In genomic region chr13:73803450-73804178, GRCm38 (mm10) we compare ENCODE assay signal across 8 mouse cellular contexts. TPM values are rescaled to one million over a fixed set of nuclear protein-coding genes. Genes with fewer than 3 reads are reported as not detected.
A peak's percentile ranks its signal among the peaks of the same experiment; 100 is the strongest.
DNase-seq lines count a peak whose midpoint lies in the region; ATAC-seq and TF ChIP-seq lines count a peak whose summit lies in the region.

No protein-coding gene starts in this region.

- no peak for TF ChIP-seq POLR2A in spleen, adult 2 months (IDR thresholded peaks at IDR 0.05; ENCODE audit: low read depth, low read length)

- peak in 1 of 2 experiments; percentile 20 for DNase-seq in spleen, adult 2 months (ENCODE audit: low read depth in 1 of 2, low spot score in 2 of 2)
- DNase-seq in spleen, postnatal 14 days (ENCODE audit: low spot score in 2 of 2): no peak
- DNase-seq in gastrocnemius, postnatal 25 days: peak; percentile 61
- peak; percentile 72 for DNase-seq in lung, postnatal 25 days (ENCODE audit: low spot score)
- no peak for DNase-seq in cerebellum, postnatal 14 days

- no peak overlapping the region for H3K9ac ChIP-seq in kidney, embryonic 15.5 days
- no peak overlapping the region for H3K9ac ChIP-seq in hindbrain, embryonic 13.5 days

- peak overlapping the region; percentile 39 for H3K27ac ChIP-seq in spleen, adult 2 months (ENCODE audit: insufficient read depth, low read length)
- no peak overlapping the region for H3K27ac ChIP-seq in kidney, embryonic 15.5 days
- H3K27ac ChIP-seq in hindbrain, embryonic 13.5 days: no peak overlapping the region

- 35% methylated on average over 8 of the region's 8 CpGs for WGBS in spleen, adult 2 months
- WGBS in kidney, embryonic 15.5 days: 88% methylated on average over 8 of the region's 8 CpGs
- WGBS in hindbrain, embryonic 13.5 days: 94% methylated on average over 8 of the region's 8 CpGs

- no peaks in the 10 kb centered on the region for H3K27me3 ChIP-seq in spleen, adult 2 months (ENCODE audit: control insufficient read depth, insufficient read depth, low read length)
- no peaks in the 10 kb centered on the region for H3K27me3 ChIP-seq in kidney, embryonic 15.5 days
- H3K27me3 ChIP-seq in hindbrain, embryonic 13.5 days: no peaks in the 10 kb centered on the region

- H3K4me3 ChIP-seq in spleen, adult 2 months (ENCODE audit: extremely low read depth, insufficient read depth, insufficient read length): no peak overlapping the region
- no peak overlapping the region for H3K4me3 ChIP-seq in kidney, embryonic 15.5 days (replicated peaks)
- H3K4me3 ChIP-seq in hindbrain, embryonic 13.5 days: no peak overlapping the region

- no peak for TF ChIP-seq CTCF in spleen, adult 2 months (IDR thresholded peaks at IDR 0.05; ENCODE audit: extremely low read depth, insufficient read depth, insufficient read length, insufficient replicate concordance)

- no peaks in the 10 kb centered on the region for H3K9me3 ChIP-seq in kidney, embryonic 15.5 days (replicated peaks)
- H3K9me3 ChIP-seq in hindbrain, embryonic 13.5 days: no peaks in the 10 kb centered on the region

- H3K4me2 ChIP-seq in kidney, embryonic 15.5 days: no peak overlapping the region
- no peak overlapping the region for H3K4me2 ChIP-seq in hindbrain, embryonic 13.5 days

- ATAC-seq in kidney, embryonic 15.5 days (replicated peaks; ENCODE audit: low FRiP score): peak; percentile 66; the same call in 1 of the 2 replicates
- no peak for ATAC-seq in hindbrain, embryonic 13.5 days (ENCODE audit: low FRiP score)
- no peak for ATAC-seq in CD4-positive, CD25-positive, alpha-beta regulatory T cell, adult 4 months

- peaks cover 4% of the 10 kb centered on the region; the same call in 1 of the 2 replicates for H3K36me3 ChIP-seq in spleen, adult 2 months (ENCODE audit: control insufficient read depth, insufficient read depth, low read length)
- peaks cover 84% of the 10 kb centered on the region for H3K36me3 ChIP-seq in kidney, embryonic 15.5 days
- peaks cover 68% of the 10 kb centered on the region for H3K36me3 ChIP-seq in hindbrain, embryonic 13.5 days

- no peaks in the 10 kb centered on the region for H3K4me1 ChIP-seq in spleen, adult 2 months (ENCODE audit: control insufficient read depth, insufficient read depth, insufficient read length)
- H3K4me1 ChIP-seq in kidney, embryonic 15.5 days: no peaks in the 10 kb centered on the region
- no peaks in the 10 kb centered on the region for H3K4me1 ChIP-seq in hindbrain, embryonic 13.5 days (replicated peaks)

RNA-seq across cellular contexts. Expression of gene Nkd2, which starts 43.8 kb away (rescaled TPM):
- 2.2 and 3.7 TPM in 2 replicates for polyA plus RNA-seq in spleen, adult 2 months (2012; rRNA removed)
- total RNA-seq in gastrocnemius, postnatal 25 days (2021): 1 to 10 TPM; 1.0 to 2.3 TPM
- 5.6 and 6.2 TPM in 2 replicates for polyA plus RNA-seq in kidney, embryonic 15.5 days (2015; fragmentation: Nextera tagmentation; extraction: Ambion mirVana)
- 9.5 and 9.7 TPM in 2 replicates for polyA plus RNA-seq in hindbrain, embryonic 13.5 days (2015; fragmentation: Nextera tagmentation; extraction: Ambion mirVana)
- under 1 TPM; 0.14 to 0.38 TPM for polyA plus RNA-seq in CD4-positive, CD25-positive, alpha-beta regulatory T cell, adult 4 months (2017; shearing (Covaris generic))

Comparison
In these comparisons a context has a peak if more than half of its experiments do, and no peak if none do; other contexts are left out.
1. DNase-seq: peak in gastrocnemius, postnatal 25 days (single experiment) and lung, postnatal 25 days (single experiment); none in spleen, postnatal 14 days (0 of 2) and cerebellum, postnatal 14 days (0 of 2).